Mouse (Mus musculus): ENCODE measurements around the gene Knstrn. TPM values are rescaled to one million over a fixed set of nuclear protein-coding genes. Genes with fewer than 3 reads are reported as not detected.
A peak's percentile ranks its signal among the peaks of the same experiment; 100 is the strongest.

Knstrn gene
- total RNA-seq, 1 experiment = 36.5 TPM

DNA sequence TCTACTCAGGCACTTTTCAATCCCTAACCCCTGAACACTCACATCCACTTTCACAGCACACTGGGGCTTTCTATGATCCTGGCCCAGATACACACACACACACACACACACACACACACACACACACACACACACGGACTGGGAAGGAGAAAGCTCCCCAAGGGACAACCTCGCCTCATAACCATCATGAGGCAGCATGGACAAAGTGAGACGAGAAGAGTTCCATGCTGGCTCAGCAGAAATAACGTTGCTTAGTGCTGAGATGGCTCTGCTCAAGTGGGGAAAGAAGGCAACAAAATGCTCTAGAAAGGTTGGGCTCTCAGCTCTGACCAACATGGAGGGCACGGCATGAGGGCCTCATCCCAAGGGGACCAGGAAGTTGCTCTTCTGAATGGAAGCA is 27.4 kb downstream of the Knstrn start:
- no peaks in the 10 kb centered on the region for H3K36me3 ChIP-seq (ENCODE audit: control insufficient read depth, insufficient read depth, low read length, poor library complexity, severe bottlenecking)
- peaks cover 0 to 11% of the 10 kb centered on the region in 2 experiments; a peak in 3 of 4 replicates for H3K4me1 ChIP-seq (ENCODE audit: control insufficient read depth in 2 of 2, insufficient read depth in 2 of 2, low read length in 2 of 2, poor library complexity in 1 of 2)
- no peaks in the 10 kb centered on the region for H3K9me3 ChIP-seq (ENCODE audit: control insufficient read depth, insufficient read depth, low read depth, low read length)
- H3K9ac ChIP-seq (ENCODE audit: insufficient read depth, low read depth, low read length, poor library complexity, severe bottlenecking) = no peak overlapping the region
- in situ Hi-C loops (cut with MboI; ENCODE audit: low sequenced_read_pairs in 2 of 2, unreplicated experiment in 2 of 2) = no loop called here
- H3K27ac ChIP-seq (ENCODE audit: insufficient read depth, low read depth, low read length, poor library complexity, severe bottlenecking) = no peak overlapping the region
- TF ChIP-seq CHD2 (IDR thresholded peaks at IDR 0.05; ENCODE audit: low read depth, low read length) (no peak), MAFK (IDR thresholded peaks at IDR 0.05; ENCODE audit: insufficient read depth, low read depth, low read length) (0 out of 2 replicates have a peak, but pooled peaks have one; percentile 16)
- no peak overlapping the region for H3K4me3 ChIP-seq (ENCODE audit: insufficient read depth in 1 of 2, low read depth in 1 of 2, low read length in 2 of 2, poor library complexity in 1 of 2, severe bottlenecking in 1 of 2)
- DNase-seq (ENCODE audit: low read depth, low spot score) = no peak

DNA sequence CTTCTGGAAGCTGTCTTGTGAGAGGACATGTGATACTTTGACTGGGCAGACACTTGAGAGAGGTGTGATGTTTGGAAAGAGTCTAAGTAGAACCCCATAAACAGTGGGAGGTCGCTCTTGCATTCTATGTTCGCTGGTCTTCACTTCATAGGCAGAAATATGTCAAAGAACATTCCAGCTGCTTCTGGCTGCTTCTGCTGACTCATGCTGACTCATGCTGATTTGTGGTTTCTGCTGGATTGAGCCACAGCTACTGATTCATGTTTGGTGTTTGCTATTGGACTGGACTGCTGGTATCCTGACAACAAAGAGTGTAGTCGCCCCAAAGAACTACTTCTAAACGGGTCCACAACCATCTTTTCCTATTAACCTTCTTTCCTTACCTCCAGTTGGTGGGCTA is 28.0 kb downstream of the Knstrn start:
- H3K4me3 ChIP-seq (ENCODE audit: insufficient read depth in 1 of 2, low read depth in 1 of 2, low read length in 2 of 2, poor library complexity in 1 of 2, severe bottlenecking in 1 of 2) = no peak overlapping the region

DNA sequence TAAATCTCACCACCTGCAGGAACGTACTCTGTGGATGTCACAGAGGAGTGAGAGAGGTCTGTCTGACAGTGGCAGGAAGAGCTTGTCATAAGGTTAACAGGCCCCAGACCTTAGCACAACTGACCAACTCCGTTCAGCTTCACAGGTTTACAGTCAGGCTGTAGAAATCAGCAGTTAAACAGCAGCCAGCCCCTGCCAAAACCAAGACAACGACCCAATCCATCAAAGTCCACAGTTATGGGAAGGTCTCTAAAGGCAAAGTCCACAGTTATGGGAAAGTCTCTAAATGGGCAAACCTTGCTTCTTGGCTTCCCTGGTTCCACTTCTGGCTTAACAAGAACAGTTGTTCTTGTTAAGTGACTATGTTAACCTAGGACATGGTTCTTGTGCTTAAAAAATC is 30.6 kb downstream of the Knstrn start:
- TF ChIP-seq HCFC1 (IDR thresholded peaks at IDR 0.05; ENCODE audit: borderline replicate concordance, insufficient read depth, low read length) (no peak), ZC3H11A (IDR thresholded peaks at IDR 0.05; ENCODE audit: borderline replicate concordance, low read depth, low read length) (no peak), ZNF384 (IDR thresholded peaks at IDR 0.05; ENCODE audit: low read depth, low read length) (no peak), MAFK (IDR thresholded peaks at IDR 0.05; ENCODE audit: insufficient read depth, low read depth, low read length) (no peak), CHD2 (IDR thresholded peaks at IDR 0.05; ENCODE audit: low read depth, low read length) (no peak)
- no peak overlapping the region for H3K9ac ChIP-seq (ENCODE audit: insufficient read depth, low read depth, low read length, poor library complexity, severe bottlenecking)
- no peak for DNase-seq (ENCODE audit: low read depth, low spot score)
- no peak overlapping the region for H3K27ac ChIP-seq (ENCODE audit: insufficient read depth, low read depth, low read length, poor library complexity, severe bottlenecking)
- in situ Hi-C loops (cut with MboI; ENCODE audit: low sequenced_read_pairs in 2 of 2, unreplicated experiment in 2 of 2) = no loop called here
- no peaks in the 10 kb centered on the region for H3K4me1 ChIP-seq (ENCODE audit: control insufficient read depth in 2 of 2, insufficient read depth in 2 of 2, low read length in 2 of 2, poor library complexity in 1 of 2)
- H3K36me3 ChIP-seq (ENCODE audit: control insufficient read depth, insufficient read depth, low read length, poor library complexity, severe bottlenecking) = no peaks in the 10 kb centered on the region
- no peaks in the 10 kb centered on the region for H3K9me3 ChIP-seq (ENCODE audit: control insufficient read depth, insufficient read depth, low read depth, low read length)
- H3K4me3 ChIP-seq (ENCODE audit: insufficient read depth in 1 of 2, low read depth in 1 of 2, low read length in 2 of 2, poor library complexity in 1 of 2, severe bottlenecking in 1 of 2) = no peak overlapping the region

More for the DNA sequence above, 28.0 kb downstream of the Knstrn start:
- no peaks in the 10 kb centered on the region for H3K9me3 ChIP-seq (ENCODE audit: control insufficient read depth, insufficient read depth, low read depth, low read length)
- H3K9ac ChIP-seq (ENCODE audit: insufficient read depth, low read depth, low read length, poor library complexity, severe bottlenecking) = no peak overlapping the region
- no peaks in the 10 kb centered on the region for H3K36me3 ChIP-seq (ENCODE audit: control insufficient read depth, insufficient read depth, low read length, poor library complexity, severe bottlenecking)
- peaks cover 0 to 11% of the 10 kb centered on the region in 2 experiments; a peak in 3 of 4 replicates for H3K4me1 ChIP-seq (ENCODE audit: control insufficient read depth in 2 of 2, insufficient read depth in 2 of 2, low read length in 2 of 2, poor library complexity in 1 of 2)
- H3K27ac ChIP-seq (ENCODE audit: insufficient read depth, low read depth, low read length, poor library complexity, severe bottlenecking) = no peak overlapping the region
- no peak for TF ChIP-seq ZC3H11A (IDR thresholded peaks at IDR 0.05; ENCODE audit: borderline replicate concordance, low read depth, low read length)
- TF ChIP-seq HCFC1 (IDR thresholded peaks at IDR 0.05; ENCODE audit: borderline replicate concordance, insufficient read depth, low read length) = no peak
- TF ChIP-seq MAFK (IDR thresholded peaks at IDR 0.05; ENCODE audit: insufficient read depth, low read depth, low read length) = peak; percentile 90
- no peak for TF ChIP-seq CHD2 (IDR thresholded peaks at IDR 0.05; ENCODE audit: low read depth, low read length)
- TF ChIP-seq ZNF384 (IDR thresholded peaks at IDR 0.05; ENCODE audit: low read depth, low read length) = no peak
- DNase-seq (ENCODE audit: low read depth, low spot score) = no peak
- in situ Hi-C loops (cut with MboI; ENCODE audit: low sequenced_read_pairs in 2 of 2, unreplicated experiment in 2 of 2) = no loop called here

- TF ChIP-seq ZNF384 (IDR thresholded peaks at IDR 0.05; ENCODE audit: low read depth, low read length) = no peak
- TF ChIP-seq MAFK (IDR thresholded peaks at IDR 0.05; ENCODE audit: insufficient read depth, low read depth, low read length) = no peak
- no peak for TF ChIP-seq CHD2 (IDR thresholded peaks at IDR 0.05; ENCODE audit: low read depth, low read length)
- no peak for TF ChIP-seq ZC3H11A (IDR thresholded peaks at IDR 0.05; ENCODE audit: borderline replicate concordance, low read depth, low read length)
- no peak for TF ChIP-seq HCFC1 (IDR thresholded peaks at IDR 0.05; ENCODE audit: borderline replicate concordance, insufficient read depth, low read length)
Observed at GRCm38 (mm10) chr2:118846246-118846645, 32.4 kb downstream of the Knstrn start.

DNA sequence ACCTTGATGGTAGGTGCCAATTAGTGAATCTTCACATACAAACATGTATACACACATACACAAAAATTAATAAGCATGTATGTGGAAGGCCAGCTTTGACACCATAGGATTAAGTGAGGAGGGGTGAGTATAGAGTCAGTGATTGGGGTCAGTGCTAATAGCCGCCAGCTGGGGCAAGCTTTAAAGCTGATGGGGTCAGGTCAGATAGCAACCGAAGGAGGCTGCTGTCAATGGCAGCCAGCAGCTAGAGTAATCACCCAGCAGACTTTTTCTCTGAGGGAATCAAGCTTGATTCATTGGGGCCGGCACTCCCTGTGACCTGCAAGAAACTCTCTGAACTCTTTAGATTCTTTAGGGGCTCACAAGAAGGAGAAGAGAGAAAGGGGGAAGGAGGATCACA is 38.0 kb downstream of the Knstrn start:
- in situ Hi-C loops (cut with MboI; ENCODE audit: low sequenced_read_pairs in 2 of 2, unreplicated experiment in 2 of 2) = no loop called here
- H3K27ac ChIP-seq (ENCODE audit: insufficient read depth, low read depth, low read length, poor library complexity, severe bottlenecking) = no peak overlapping the region
- DNase-seq (ENCODE audit: low read depth, low spot score) = no peak
- H3K9ac ChIP-seq (ENCODE audit: insufficient read depth, low read depth, low read length, poor library complexity, severe bottlenecking) = no peak overlapping the region
- no peaks in the 10 kb centered on the region for H3K9me3 ChIP-seq (ENCODE audit: control insufficient read depth, insufficient read depth, low read depth, low read length)
- no peaks in the 10 kb centered on the region for H3K36me3 ChIP-seq (ENCODE audit: control insufficient read depth, insufficient read depth, low read length, poor library complexity, severe bottlenecking)
- no peak for TF ChIP-seq ZC3H11A (IDR thresholded peaks at IDR 0.05; ENCODE audit: borderline replicate concordance, low read depth, low read length)
- no peak for TF ChIP-seq MAFK (IDR thresholded peaks at IDR 0.05; ENCODE audit: insufficient read depth, low read depth, low read length)
- no peak for TF ChIP-seq ZNF384 (IDR thresholded peaks at IDR 0.05; ENCODE audit: low read depth, low read length)
- no peak for TF ChIP-seq HCFC1 (IDR thresholded peaks at IDR 0.05; ENCODE audit: borderline replicate concordance, insufficient read depth, low read length)
- TF ChIP-seq CHD2 (IDR thresholded peaks at IDR 0.05; ENCODE audit: low read depth, low read length) = no peak
- no peak overlapping the region for H3K4me3 ChIP-seq (ENCODE audit: insufficient read depth in 1 of 2, low read depth in 1 of 2, low read length in 2 of 2, poor library complexity in 1 of 2, severe bottlenecking in 1 of 2)
- no peaks in the 10 kb centered on the region for H3K4me1 ChIP-seq (ENCODE audit: control insufficient read depth in 2 of 2, insufficient read depth in 2 of 2, low read length in 2 of 2, poor library complexity in 1 of 2)

More at GRCm38 (mm10) chr2:118846246-118846645, 32.4 kb downstream of the Knstrn start:
- no peak overlapping the region for H3K9ac ChIP-seq (ENCODE audit: insufficient read depth, low read depth, low read length, poor library complexity, severe bottlenecking)
- in situ Hi-C loops (cut with MboI; ENCODE audit: low sequenced_read_pairs in 2 of 2, unreplicated experiment in 2 of 2) = no loop called here
- no peak overlapping the region for H3K4me3 ChIP-seq (ENCODE audit: insufficient read depth in 1 of 2, low read depth in 1 of 2, low read length in 2 of 2, poor library complexity in 1 of 2, severe bottlenecking in 1 of 2)
- no peak overlapping the region for H3K27ac ChIP-seq (ENCODE audit: insufficient read depth, low read depth, low read length, poor library complexity, severe bottlenecking)
- H3K36me3 ChIP-seq (ENCODE audit: control insufficient read depth, insufficient read depth, low read length, poor library complexity, severe bottlenecking) = no peaks in the 10 kb centered on the region
- no peaks in the 10 kb centered on the region for H3K9me3 ChIP-seq (ENCODE audit: control insufficient read depth, insufficient read depth, low read depth, low read length)
- no peak for DNase-seq (ENCODE audit: low read depth, low spot score)
- H3K4me1 ChIP-seq (ENCODE audit: control insufficient read depth in 2 of 2, insufficient read depth in 2 of 2, low read length in 2 of 2, poor library complexity in 1 of 2) = no peaks in the 10 kb centered on the region

Data from ES-E14 (cell line).